Mouse (Mus musculus) liver (tissue): ENCODE measurements around the gene Ciita.

Experiments
- DNase-seq: peaks from one replicate; pipeline ENCODE4 v3.0.0-alpha.2; 2020; ENCODE audit warnings: mixed read lengths

The Ciita gene

GRCm38 (mm10) chr16:10567153-10567552 lies 87.3 kb downstream of the Ciita start:
- DNase-seq = no peak

GRCm38 (mm10) chr16:10569809-10570395 lies 90.0 kb downstream of the Ciita start:
- no peak for DNase-seq

GRCm38 (mm10) chr16:10570708-10571107 lies 90.8 kb downstream of the Ciita start:
- DNase-seq = no peak

GRCm38 (mm10) chr16:10571820-10572219 lies 92.0 kb downstream of the Ciita start:
- no peak for DNase-seq

- no peak for DNase-seq
These were observed 95.1 kb downstream of the Ciita start for GRCm38 (mm10) chr16:10574936-10575335.

GRCm38 (mm10) chr16:10575915-10576314 lies 96.1 kb downstream of the Ciita start:
- DNase-seq = no peak

- DNase-seq = no peak
These were observed 97.7 kb downstream of the Ciita start for GRCm38 (mm10) chr16:10577548-10577947.
